Mouse (Mus musculus) cortical plate, adult 2 months (tissue): ENCODE measurements around the gene Hoxa6.

Source experiments
- CTCF ChIP-seq: fragments of 200-500 bp; IDR thresholded peaks from 2 replicates; pipeline ENCODE4 v1.5.1; 2011; ENCODE audit warnings: mild to moderate bottlenecking, control low read depth, low read length; ENCODE audit not compliant: insufficient read depth; ENCODE audit errors: extremely low read depth
- POLR2A ChIP-seq: fragments of 200-500 bp; IDR thresholded peaks from 2 replicates; pipeline ENCODE4 v1.6.1; 2011; ENCODE audit warnings: mild to moderate bottlenecking, low read length, control low read depth; ENCODE audit not compliant: insufficient read depth; ENCODE audit errors: extremely low read depth

DNA sequence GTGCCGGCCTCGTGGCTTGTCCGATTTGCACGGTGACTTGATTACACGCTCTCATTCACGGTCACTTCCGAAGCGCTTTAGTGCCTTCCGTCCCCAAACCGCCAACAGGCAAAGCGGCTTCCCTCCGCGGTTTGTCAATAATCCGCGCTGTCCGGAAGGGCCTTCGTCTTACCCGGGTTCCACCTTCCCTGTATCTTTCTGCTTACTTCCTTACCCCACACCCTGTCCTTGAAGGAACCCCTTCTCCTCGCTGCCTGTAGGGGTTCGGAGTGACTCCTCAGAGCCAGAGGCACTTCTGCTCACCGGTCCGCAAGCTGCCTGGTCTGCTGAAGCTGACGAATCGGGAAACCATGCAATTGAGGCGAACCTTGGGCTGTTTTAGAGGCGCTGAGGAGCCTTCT lies 37.9 kb upstream of the Hoxa6 start:
- no peak for TF ChIP-seq POLR2A
- no peak for TF ChIP-seq CTCF
